Mouse (Mus musculus) MEL (cell line): ENCODE measurements around the gene Slk. TPM values are rescaled to one million over a fixed set of nuclear protein-coding genes. Genes with fewer than 3 reads are reported as not detected.

Experiments used
- DNase-seq: peaks from one replicate; pipeline ENCODE4 v3.0.0; 2011; ENCODE audit warnings: low read depth, low spot score
- H3K27ac ChIP-seq: 2 replicates; pipeline ENCODE4 v1.5.1; 2012; ENCODE audit warnings: low read depth, mild to moderate bottlenecking, control low read depth, low read length, moderate library complexity; ENCODE audit not compliant: control insufficient read depth
- H3K27me3 ChIP-seq, 2 experiments: fragments of 150-350 bp in 1 of 2; sonication (generic) in 1 of 2; 2 replicates each; pipeline ENCODE4 v1.6.1; 2012; ENCODE audit warnings: low read length in 2 of 2, mild to moderate bottlenecking in 2 of 2, improper control_type of control experiment in 1 of 2, moderate library complexity in 1 of 2; ENCODE audit not compliant: insufficient read depth in 2 of 2, control insufficient read depth in 1 of 2
- H3K36me3 ChIP-seq, 2 experiments: 2 replicates each; pipeline ENCODE4 v1.6.1; 2012 to 2014; ENCODE audit warnings: low read length in 2 of 2, improper control_type of control experiment in 1 of 2, inconsistent platforms in 1 of 2, mild to moderate bottlenecking in 1 of 2; ENCODE audit not compliant: insufficient read depth in 2 of 2, control insufficient read depth in 1 of 2
- H3K4me1 ChIP-seq, 2 experiments: fragments of 150-350 bp in 1 of 2; sonication (generic) in 1 of 2; 2 replicates each; pipeline ENCODE4 v1.6.1; 2012; ENCODE audit warnings: low read length in 2 of 2, improper control_type of control experiment in 1 of 2, mild to moderate bottlenecking in 1 of 2; ENCODE audit not compliant: insufficient read depth in 2 of 2, control insufficient read depth in 1 of 2
- H3K4me3 ChIP-seq, 2 experiments: fragments of 150-350 bp in 1 of 2; sonication (generic) in 1 of 2; 2 replicates each; pipeline ENCODE4 v1.5.1; 2012; ENCODE audit warnings: low read depth in 2 of 2, low read length in 2 of 2, mild to moderate bottlenecking in 2 of 2, moderate library complexity in 2 of 2, control low read depth in 1 of 2, improper control_type of control experiment in 1 of 2; ENCODE audit not compliant: control insufficient read depth in 1 of 2, insufficient read depth in 1 of 2
- H3K79me2 ChIP-seq: 2 replicates; pipeline ENCODE4 v1.6.1; 2012; ENCODE audit warnings: mild to moderate bottlenecking, low read length, moderate library complexity; ENCODE audit not compliant: control insufficient read depth, poor library complexity, insufficient read depth
- H3K9ac ChIP-seq: 2 replicates; pipeline ENCODE4 v1.6.1; 2012; ENCODE audit warnings: low read depth, mild to moderate bottlenecking, control low read depth, low read length, moderate library complexity; ENCODE audit not compliant: control insufficient read depth, poor library complexity, severe bottlenecking
- H3K9me3 ChIP-seq: fragments of 150-350 bp; sonication (generic); replicated peaks from 2 replicates; pipeline ENCODE4 v1.6.1; 2012; ENCODE audit warnings: mild to moderate bottlenecking, low read length, improper control_type of control experiment, moderate library complexity; ENCODE audit not compliant: insufficient read depth
- ELF1 ChIP-seq: IDR thresholded peaks from 2 replicates; pipeline ENCODE4 v1.6.1; 2014; ENCODE audit warnings: low read depth, mild to moderate bottlenecking, inconsistent platforms, low read length, improper control_type of control experiment, moderate library complexity
- EP300 ChIP-seq, 2 experiments: IDR thresholded peaks; 2 replicates each; pipeline ENCODE4 v1.6.1; 2011; ENCODE audit warnings: improper control_type of control experiment in 2 of 2, low read length in 2 of 2, low read depth in 1 of 2, mild to moderate bottlenecking in 1 of 2
- ETS1 ChIP-seq: IDR thresholded peaks from 2 replicates; pipeline ENCODE4 v1.6.1; 2012; ENCODE audit warnings: low read depth, mild to moderate bottlenecking, inconsistent platforms, low read length, improper control_type of control experiment, moderate library complexity
- GABPA ChIP-seq: IDR thresholded peaks from 2 replicates; pipeline ENCODE4 v1.6.1; 2012; ENCODE audit warnings: low read depth, mild to moderate bottlenecking, inconsistent platforms, low read length, improper control_type of control experiment, moderate library complexity
- GATA1 ChIP-seq: IDR thresholded peaks from 2 replicates; pipeline ENCODE4 v1.6.1; 2011; ENCODE audit warnings: low read depth, low read length, improper control_type of control experiment
- MAFK ChIP-seq: IDR thresholded peaks from 2 replicates; pipeline ENCODE4 v1.6.1; 2011; ENCODE audit warnings: low read depth, mild to moderate bottlenecking, low read length, improper control_type of control experiment, borderline replicate concordance
- MAZ ChIP-seq: IDR thresholded peaks from 2 replicates; pipeline ENCODE4 v1.6.1; 2012; ENCODE audit warnings: low read depth, mild to moderate bottlenecking, inconsistent platforms, low read length, improper control_type of control experiment
- MEF2A ChIP-seq: IDR thresholded peaks from 2 replicates; pipeline ENCODE4 v1.6.1; 2014; ENCODE audit warnings: low read depth, mild to moderate bottlenecking, inconsistent platforms, low read length, improper control_type of control experiment; ENCODE audit not compliant: poor library complexity, insufficient replicate concordance, severe bottlenecking; ENCODE audit errors: extremely low read depth
- MYB ChIP-seq: IDR thresholded peaks from 2 replicates; pipeline ENCODE4 v1.6.1; 2011; ENCODE audit warnings: mild to moderate bottlenecking, low read depth, low read length, improper control_type of control experiment
- MYC ChIP-seq: IDR thresholded peaks from 2 replicates; pipeline ENCODE4 v1.6.1; 2011; ENCODE audit warnings: low read depth, mild to moderate bottlenecking, low read length, improper control_type of control experiment, moderate library complexity
- NELFE ChIP-seq: IDR thresholded peaks from 2 replicates; pipeline ENCODE4 v1.6.1; 2011; ENCODE audit warnings: low read depth, low read length, improper control_type of control experiment
- POLR2AphosphoS2 ChIP-seq: IDR thresholded peaks from 2 replicates; pipeline ENCODE4 v1.6.1; 2011; ENCODE audit warnings: low read length, improper control_type of control experiment
- POLR2AphosphoS5 ChIP-seq: IDR thresholded peaks from 2 replicates; pipeline ENCODE4 v1.6.1; 2012; ENCODE audit warnings: low read depth, borderline replicate concordance, mild to moderate bottlenecking, inconsistent platforms, low read length, moderate library complexity, mixed read lengths
- SMC3 ChIP-seq: IDR thresholded peaks from 2 replicates; pipeline ENCODE4 v1.6.1; 2011; ENCODE audit warnings: low read depth, low read length, improper control_type of control experiment
- TBP ChIP-seq: IDR thresholded peaks from 2 replicates; pipeline ENCODE4 v1.8.0; 2011; ENCODE audit warnings: low read depth, low read length, improper control_type of control experiment
- USF1 ChIP-seq: IDR thresholded peaks from 2 replicates; pipeline ENCODE4 v1.6.1; 2014; ENCODE audit warnings: low read depth, mild to moderate bottlenecking, inconsistent platforms, low read length, improper control_type of control experiment, moderate library complexity
- ZKSCAN1 ChIP-seq: IDR thresholded peaks from 2 replicates; pipeline ENCODE4 v1.6.1; 2012; ENCODE audit warnings: low read depth, mild to moderate bottlenecking, inconsistent platforms, low read length, improper control_type of control experiment, moderate library complexity
- ZMIZ1 ChIP-seq: IDR thresholded peaks from 2 replicates; pipeline ENCODE4 v1.6.1; 2012; ENCODE audit warnings: low read depth, mild to moderate bottlenecking, inconsistent platforms, low read length, improper control_type of control experiment, moderate library complexity
- polyA plus RNA-seq, 2 experiments: library from polyadenylated mRNA; stranded (reverse) in 1 of 2; unstranded in 1 of 2; fragments of >175 nt in 1 of 2; fragments of >200 nt in 1 of 2; gene quantifications; 2 replicates each; pipeline versions ENCODE4 v1.2.1 to v1.2.4; 2012; ENCODE audit warnings: low replicate concordance in 2 of 2, low read depth in 1 of 2; ENCODE audit not compliant: insufficient read length in 2 of 2, insufficient read depth in 1 of 2, missing spikeins in 1 of 2
- total RNA-seq: library from RNA; depleted of rRNA; stranded (reverse); fragments of 300-350 nt; gene quantifications from 2 replicates; pipeline ENCODE4 v1.2.3, GENCODE M21; 2012

Slk gene
- total and polyA plus RNA-seq, 3 experiments, result 65.0 to 103 (median 88.2) TPM

DNA sequence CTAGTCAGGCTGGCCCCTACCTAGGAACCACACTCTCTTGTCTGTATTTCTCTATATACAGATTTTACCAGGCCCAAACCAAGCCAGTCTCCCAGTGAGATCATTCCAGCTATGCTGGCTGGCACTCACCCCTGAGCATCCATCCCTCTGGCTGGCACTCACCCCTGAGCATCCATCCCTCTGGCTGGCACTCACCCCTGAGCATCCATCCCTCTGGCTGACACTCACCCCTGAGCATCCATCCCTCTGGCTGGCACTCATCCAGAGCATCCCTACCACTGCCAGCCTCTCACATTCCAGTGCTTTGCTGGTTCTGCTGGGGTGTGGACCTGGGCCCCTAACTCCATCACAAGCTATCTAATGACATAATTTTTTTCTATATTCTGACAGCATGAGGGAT is 34.0 kb upstream of the Slk start:
- no peak overlapping the region for H3K4me3 ChIP-seq
- no peak overlapping the region for H3K27ac ChIP-seq
- H3K79me2 ChIP-seq, result no peaks in the 10 kb centered on the region
- no peaks in the 10 kb centered on the region for H3K9me3 ChIP-seq
- no peak overlapping the region for H3K9ac ChIP-seq
- DNase-seq, result no peak
- no peaks in the 10 kb centered on the region; a peak in 1 of 4 replicates for H3K27me3 ChIP-seq
- no peak for TF ChIP-seq NELFE
- no peak for TF ChIP-seq GATA1
- TF ChIP-seq MEF2A, result no peak
- no peak for TF ChIP-seq ELF1
- no peak for TF ChIP-seq USF1
- TF ChIP-seq MAFK, result no peak
- TF ChIP-seq POLR2AphosphoS5, result no peak
- TF ChIP-seq ETS1, result no peak
- H3K36me3 ChIP-seq, result no peaks in the 10 kb centered on the region
- H3K4me1 ChIP-seq, result no peaks in the 10 kb centered on the region

GRCm38 (mm10) chr19:47548432-47549076 is 30.9 kb upstream of the Slk start:
- TF ChIP-seq MYB (no peak), SMC3 (no peak), MYC (no peak), EP300 (IDR thresholded peaks at IDR 0.05; ENCODE audit: low read depth in 1 of 2, low read length in 2 of 2) (no peak), ZKSCAN1 (no peak), GABPA (no peak), POLR2AphosphoS2 (no peak), ZMIZ1 (no peak), TBP (no peak), MAZ (no peak)
- H3K4me3 ChIP-seq, result no peak overlapping the region
- H3K4me1 ChIP-seq, result no peaks in the 10 kb centered on the region
- H3K36me3 ChIP-seq, result no peaks in the 10 kb centered on the region
- H3K79me2 ChIP-seq, result no peaks in the 10 kb centered on the region
- DNase-seq, result no peak
- no peaks in the 10 kb centered on the region for H3K9me3 ChIP-seq
- H3K27ac ChIP-seq, result no peak overlapping the region
- H3K9ac ChIP-seq, result no peak overlapping the region
- H3K27me3 ChIP-seq, result no peaks in the 10 kb centered on the region; a peak in 1 of 4 replicates
